9 mouse cellular contexts compared by ENCODE assay signal in the genomic region with DNA sequence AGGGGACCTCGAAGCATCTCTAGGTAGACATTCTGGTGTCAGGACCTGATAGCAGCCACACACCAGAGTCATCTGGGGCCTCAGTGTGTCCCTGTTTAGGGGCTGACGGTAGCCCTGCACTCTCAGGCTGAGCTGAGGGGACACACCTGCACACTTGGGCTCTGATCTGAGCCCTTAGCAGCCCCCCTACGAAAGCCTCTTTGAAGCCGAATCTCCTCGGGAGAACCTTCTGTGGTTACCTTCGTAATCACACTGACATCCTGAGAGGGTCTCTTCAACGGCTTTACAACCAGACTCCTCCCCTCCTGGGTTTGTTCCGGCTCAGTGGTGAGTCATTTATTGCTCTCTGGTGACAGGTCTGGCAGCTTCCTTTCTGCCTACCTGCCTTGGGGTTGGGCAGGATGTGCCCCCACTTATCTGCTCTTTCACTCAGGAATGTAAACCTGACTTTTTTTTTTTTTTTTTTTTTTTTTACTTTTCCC. TPM values are rescaled to one million over a fixed set of nuclear protein-coding genes. Genes with fewer than 3 reads are reported as not detected.
A peak's percentile ranks its signal among the peaks of the same experiment; 100 is the strongest.
DNase-seq lines count a peak whose midpoint lies in the region; ATAC-seq and TF ChIP-seq lines count a peak whose summit lies in the region.
"Had no signal": no experiment of that assay in that cellular context is flagged by ENCODE, and none has a peak within 500 bp of the region (broad histone marks: within the 10 kb centered on the region; RNA-seq: fewer than 3 reads in every experiment).

No protein-coding gene starts in this region.

- no peak for TF ChIP-seq CTCF in lung, adult 2 months (IDR thresholded peaks at IDR 0.05; ENCODE audit: insufficient read depth, low read length)

- peaks cover 5% of the 10 kb centered on the region; the same call in 1 of the 2 replicates for H3K4me1 ChIP-seq in lung, adult 2 months (ENCODE audit: control insufficient read depth, insufficient read depth, low read length)
- H3K4me1 ChIP-seq in embryonic facial prominence, embryonic 12.5 days, result no peaks in the 10 kb centered on the region
- H3K4me1 ChIP-seq in hindbrain, embryonic 14.5 days (replicated peaks; ENCODE audit: control insufficient read depth, insufficient read depth, low read length), result no peaks in the 10 kb centered on the region

- H3K9me3 ChIP-seq in embryonic facial prominence, embryonic 12.5 days, result no peaks in the 10 kb centered on the region
- H3K9me3 ChIP-seq in hindbrain, embryonic 14.5 days (ENCODE audit: control insufficient read depth, low read length), result no peaks in the 10 kb centered on the region

- DNase-seq in lung, adult 18-20 months, result peak; percentile 50 to 74
- no peak for DNase-seq in lung, adult 2 months
- DNase-seq in lung, postnatal 10 days, result peak; percentile 59
- DNase-seq in thymus, postnatal 4 days, result peak; percentile 64
- DNase-seq in hindbrain, embryonic 14.5 days (ENCODE audit: low spot score), result no peak
- no peak for DNase-seq in gastrocnemius, adult 8-10 months (ENCODE audit: low spot score in 2 of 2)

- H3K4me3 ChIP-seq in lung, adult 2 months (replicated peaks; ENCODE audit: extremely low read depth, low read depth, low read length), result no peak overlapping the region
- H3K4me3 ChIP-seq in embryonic facial prominence, embryonic 12.5 days, result no peak overlapping the region
- no peak overlapping the region for H3K4me3 ChIP-seq in hindbrain, embryonic 14.5 days (replicated peaks; ENCODE audit: low read length)

- 29% methylated on average over 8 of the region's 8 CpGs for WGBS in lung, adult 2 months
- WGBS in embryonic facial prominence, embryonic 12.5 days, result 37% methylated on average over 8 of the region's 8 CpGs
- 39% methylated on average over 8 of the region's 8 CpGs for whole genome bisulfite sequencing in hindbrain, embryonic 14.5 days

- no peaks in the 10 kb centered on the region for H3K36me3 ChIP-seq in embryonic facial prominence, embryonic 12.5 days
- H3K36me3 ChIP-seq in hindbrain, embryonic 14.5 days (replicated peaks; ENCODE audit: control insufficient read depth, insufficient read depth), result no peaks in the 10 kb centered on the region

- peak; percentile 62; the same call in 1 of the 2 replicates for ATAC-seq in embryonic facial prominence, embryonic 12.5 days (ENCODE audit: insufficient number of reproducible peaks, insufficient read depth, low FRiP score, low TSS enrichment)
- no peak for ATAC-seq in hindbrain, embryonic 14.5 days (ENCODE audit: low FRiP score)
- ATAC-seq in cerebellum, adult (ENCODE audit: insufficient number of reproducible peaks, low FRiP score, low TSS enrichment), result no peak
- ATAC-seq: midbrain, embryonic 16.5 days had no signal

- no peak for TF ChIP-seq POLR2A in lung, adult 2 months (IDR thresholded peaks at IDR 0.05; ENCODE audit: borderline replicate concordance, extremely low read depth, low read depth, low read length)

- H3K27me3 ChIP-seq in embryonic facial prominence, embryonic 12.5 days, result no peaks in the 10 kb centered on the region
- H3K27me3 ChIP-seq in hindbrain, embryonic 14.5 days (ENCODE audit: control insufficient read depth, insufficient read depth, low read length), result no peaks in the 10 kb centered on the region

- H3K4me2 ChIP-seq in embryonic facial prominence, embryonic 12.5 days (replicated peaks), result no peak overlapping the region
- no peak overlapping the region for H3K4me2 ChIP-seq in hindbrain, embryonic 14.5 days (replicated peaks)

- H3K27ac ChIP-seq in embryonic facial prominence, embryonic 12.5 days, result no peak overlapping the region; the same call in 1 of the 2 replicates
- H3K27ac ChIP-seq in hindbrain, embryonic 14.5 days, result no peak overlapping the region

- no peak overlapping the region for H3K9ac ChIP-seq in embryonic facial prominence, embryonic 12.5 days
- no peak overlapping the region for H3K9ac ChIP-seq in hindbrain, embryonic 14.5 days

RNA-seq across cellular contexts. Expression of a gene that starts 45.5 kb away (rescaled TPM):
- polyA plus RNA-seq in lung, adult 2 months (2012; rRNA removed), result 36.4 and 37.5 TPM in 2 replicates
- 6.8 and 8.3 TPM in 2 replicates for polyA plus RNA-seq in embryonic facial prominence, embryonic 12.5 days (2016; fragmentation: Nextera tagmentation; extraction: Ambion mirVana)
- polyA plus RNA-seq in hindbrain, embryonic 14.5 days (2014; fragmentation: Nextera tagmentation; extraction: Ambion mirVana), result 1.8 and 2.0 TPM in 2 replicates
- total RNA-seq in gastrocnemius, adult 8-10 months (2022), result 1 to 10 TPM; 1.8 to 4.9 (median 3.0) TPM

Comparison
In these comparisons a context has a peak if more than half of its experiments do, and no peak if none do; other contexts are left out.
1. DNase-seq: peak in lung, adult 18-20 months (2 of 2), lung, postnatal 10 days (single experiment) and thymus, postnatal 4 days (single experiment); none in lung, adult 2 months (single experiment), hindbrain, embryonic 14.5 days (single experiment) and gastrocnemius, adult 8-10 months (0 of 2).